Mouse (Mus musculus): Measurements from ENCODE around the gene Adamts3. TPM values are rescaled to one million over a fixed set of nuclear protein-coding genes. Genes with fewer than 3 reads are reported as not detected.
A peak's percentile ranks its signal among the peaks of the same experiment; 100 is the strongest.

Adamts3 gene
- total RNA-seq (2021) = 10 to 100 TPM; 28.9 to 40.2 TPM

- peak; percentile 39 to 55 for DNase-seq (ENCODE audit: extremely low spot score in 1 of 2, low spot score in 1 of 2)
Observed at GRCm38 (mm10) chr5:89883051-89883907, at the start of gene Adamts3. Gene Adamts3, minus strand, starts transcription at chr5:89883334.

GRCm38 (mm10) chr5:89931511-89931910 lies 48.4 kb upstream of the Adamts3 start:
- no peak for DNase-seq (ENCODE audit: extremely low spot score in 1 of 2, low spot score in 1 of 2)

DNA sequence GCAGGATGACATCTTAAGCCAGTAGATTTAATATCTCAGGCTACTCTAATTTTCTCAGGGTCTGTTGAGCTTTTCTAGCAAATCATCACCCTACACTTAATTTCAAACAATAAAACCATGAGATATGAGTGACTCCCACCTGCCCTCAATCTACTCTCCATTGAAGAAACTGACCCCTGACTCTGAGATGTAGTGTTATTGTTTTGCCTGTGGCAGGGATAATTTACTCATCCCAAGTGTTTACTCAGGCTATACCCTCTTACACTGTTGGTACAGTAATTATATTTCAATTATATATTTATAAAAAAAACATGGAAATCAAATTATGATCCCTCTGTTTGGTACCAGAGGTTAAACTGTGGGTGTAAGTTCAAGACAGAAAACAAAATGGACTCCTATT lies 29.2 kb upstream of the Adamts3 start:
- no peak for DNase-seq (ENCODE audit: extremely low spot score in 1 of 2, low spot score in 1 of 2)

DNA sequence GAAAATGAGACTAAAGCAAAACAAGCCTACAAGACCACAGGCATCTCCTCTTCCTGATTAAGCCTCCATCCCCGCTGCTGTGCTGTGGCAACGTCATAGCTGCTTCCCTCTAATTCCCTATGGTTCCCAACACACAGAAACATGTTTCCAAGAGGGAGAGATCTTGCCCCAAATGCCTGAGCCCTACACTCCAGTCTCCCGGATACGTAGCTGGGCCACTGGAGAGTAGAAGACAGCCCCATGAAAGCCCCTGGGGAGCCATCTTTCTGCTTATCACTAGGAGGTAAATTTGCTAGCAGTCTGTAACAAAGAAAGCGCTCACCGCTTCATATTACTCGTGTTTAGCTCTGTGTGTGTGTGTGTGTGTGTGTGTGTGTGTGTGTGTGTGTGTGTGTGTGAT lies 28.8 kb upstream of the Adamts3 start:
- no peak for DNase-seq (ENCODE audit: extremely low spot score in 1 of 2, low spot score in 1 of 2)

GRCm38 (mm10) chr5:89911508-89911907 lies 28.4 kb upstream of the Adamts3 start:
- no peak for DNase-seq (ENCODE audit: extremely low spot score in 1 of 2, low spot score in 1 of 2)

GRCm38 (mm10) chr5:89906884-89907431 lies 23.8 kb upstream of the Adamts3 start:
- DNase-seq (ENCODE audit: extremely low spot score in 1 of 2, low spot score in 1 of 2) = no peak

DNA sequence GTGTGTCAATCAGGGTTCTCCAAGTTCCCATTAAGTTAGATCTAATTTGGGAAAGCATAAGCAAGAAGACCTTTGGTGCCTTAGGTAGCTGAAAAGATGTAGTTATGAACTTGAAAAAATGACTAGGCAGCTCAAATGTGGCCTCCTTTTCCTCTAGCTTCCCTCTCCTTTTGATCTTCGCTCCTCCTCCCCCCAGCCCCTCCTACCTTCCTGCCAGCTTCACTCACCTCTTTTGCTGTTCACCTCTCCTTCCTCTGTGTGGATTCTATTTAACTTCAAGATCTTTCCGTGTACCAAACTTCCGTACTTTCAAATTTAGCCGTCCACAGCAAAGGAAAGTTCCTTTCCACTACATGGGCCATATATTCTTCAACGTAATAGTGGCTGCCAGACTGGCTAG lies 17.9 kb upstream of the Adamts3 start:
- no peak for DNase-seq (ENCODE audit: extremely low spot score in 1 of 2, low spot score in 1 of 2)

DNA sequence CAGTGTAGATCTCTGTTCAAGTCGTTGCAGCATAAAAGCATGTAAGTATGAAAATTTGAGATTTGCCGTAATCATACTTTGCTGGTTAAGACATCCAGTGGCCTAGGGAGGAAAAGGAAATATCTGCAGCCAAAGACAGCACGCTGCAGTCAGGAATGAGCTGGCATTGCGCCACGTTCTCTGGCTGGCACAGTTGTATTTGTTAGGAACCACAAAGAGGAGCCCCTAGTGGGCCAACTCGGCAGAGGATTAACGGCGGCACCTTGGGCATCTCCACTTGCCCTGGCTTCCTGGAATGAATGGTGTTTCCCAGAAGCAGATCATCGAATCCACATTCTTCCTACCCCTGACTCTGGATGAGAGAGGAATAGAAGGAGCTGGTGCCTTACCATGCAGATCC lies 14.4 kb upstream of the Adamts3 start:
- DNase-seq (ENCODE audit: extremely low spot score in 1 of 2, low spot score in 1 of 2) = peak; percentile 17 to 57

DNA sequence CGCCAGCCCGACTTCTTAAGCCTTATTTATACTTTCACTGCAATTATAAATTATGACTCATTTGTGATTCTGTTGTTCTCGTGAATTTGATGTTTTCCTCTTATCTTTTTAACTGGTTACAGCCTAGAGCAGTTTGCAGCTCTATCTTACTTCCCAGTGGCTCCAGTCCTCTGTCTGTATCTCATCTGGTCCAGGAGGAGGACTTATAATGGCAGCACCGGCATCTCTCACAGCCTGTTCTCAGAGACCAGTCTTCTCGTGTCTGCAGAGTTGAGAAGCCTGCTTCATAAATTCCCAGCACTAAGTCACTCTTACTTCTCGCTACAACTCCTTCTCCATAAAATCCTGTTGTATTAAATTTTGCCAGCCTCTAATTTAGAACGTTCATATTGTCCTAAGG lies 12.4 kb upstream of the Adamts3 start:
- no peak for DNase-seq (ENCODE audit: extremely low spot score in 1 of 2, low spot score in 1 of 2)

DNA sequence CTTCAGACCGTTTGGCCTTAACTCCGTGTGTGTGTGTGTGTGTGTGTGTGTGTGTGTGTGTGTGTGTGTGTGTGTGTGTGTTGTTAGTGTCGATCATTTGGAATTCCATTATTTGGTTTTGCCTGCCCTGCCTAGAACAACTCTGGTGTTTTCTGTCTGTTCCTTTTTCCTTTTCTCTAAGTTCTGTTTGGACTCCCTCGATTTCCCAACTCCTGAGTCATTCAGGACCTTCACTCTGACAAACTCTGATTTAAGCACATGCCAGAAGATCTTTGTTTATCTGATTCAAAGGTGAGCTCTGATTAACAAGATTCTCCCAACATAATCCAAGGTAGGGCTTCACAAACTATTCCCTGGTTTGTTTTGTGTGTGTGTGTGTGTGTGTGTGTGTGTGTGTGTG lies 1.9 kb upstream of the Adamts3 start:
- no peak for DNase-seq (ENCODE audit: extremely low spot score in 1 of 2, low spot score in 1 of 2)

GRCm38 (mm10) chr5:89883908-89884204 lies 722 bp upstream of the Adamts3 start:
- no peak for DNase-seq (ENCODE audit: extremely low spot score in 1 of 2, low spot score in 1 of 2)

DNA sequence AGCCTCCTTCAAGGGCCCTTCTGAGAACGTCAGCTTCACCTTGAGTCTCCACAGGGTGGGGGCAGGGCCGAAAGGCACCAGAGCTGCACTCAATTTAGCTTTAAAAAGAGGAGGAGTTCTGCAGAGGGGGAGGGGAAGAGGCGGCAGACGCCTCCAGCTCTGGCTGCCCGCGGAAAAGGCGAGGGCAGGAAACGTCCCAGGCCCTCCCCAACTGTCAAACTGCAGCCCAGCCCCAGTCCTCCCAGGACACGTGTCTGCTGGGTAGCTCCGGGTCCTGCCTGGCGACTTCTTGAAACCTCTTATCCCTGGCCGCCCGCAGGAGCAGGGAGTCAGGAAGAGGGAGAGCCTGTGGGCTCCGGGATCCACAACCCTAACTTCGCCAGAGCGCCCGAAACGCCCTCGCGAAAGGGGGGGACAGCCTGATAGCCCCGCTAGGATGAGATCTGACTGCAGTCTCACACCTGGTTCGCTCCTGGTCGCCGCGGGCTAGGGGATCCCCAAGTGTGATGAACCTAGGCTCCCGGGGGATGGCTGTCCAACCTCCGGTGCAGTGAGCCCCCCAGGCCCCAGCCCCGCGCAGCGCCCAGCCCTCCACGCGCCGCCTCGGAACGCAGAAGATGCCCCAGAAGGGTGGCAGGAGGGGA lies 921 bp downstream of the Adamts3 start:
- peak; percentile 35 to 36 for DNase-seq (ENCODE audit: extremely low spot score in 1 of 2, low spot score in 1 of 2)

DNA sequence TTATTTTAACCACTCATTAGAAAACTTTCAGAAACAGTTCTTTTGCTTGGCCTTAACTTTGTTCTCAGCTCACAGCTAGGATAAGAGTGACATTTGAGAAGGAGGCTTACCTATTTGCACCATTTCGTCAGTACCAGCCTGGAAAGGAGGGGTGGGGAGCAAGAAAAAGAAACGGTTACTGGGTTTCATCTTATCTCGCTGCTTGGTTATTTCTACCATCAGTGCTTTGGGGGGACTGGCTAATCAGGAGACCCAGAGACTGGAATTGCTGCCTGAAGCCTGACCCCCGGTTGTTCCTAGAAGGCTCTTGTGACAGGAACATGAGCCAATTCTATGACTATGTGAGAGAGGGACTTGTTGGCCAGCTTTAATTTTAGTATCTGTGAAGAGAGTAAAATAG lies 1.7 kb downstream of the Adamts3 start:
- DNase-seq (ENCODE audit: extremely low spot score in 1 of 2, low spot score in 1 of 2) = no peak

GRCm38 (mm10) chr5:89878866-89879392 lies 4.2 kb downstream of the Adamts3 start:
- DNase-seq (ENCODE audit: extremely low spot score in 1 of 2, low spot score in 1 of 2) = no peak

DNA sequence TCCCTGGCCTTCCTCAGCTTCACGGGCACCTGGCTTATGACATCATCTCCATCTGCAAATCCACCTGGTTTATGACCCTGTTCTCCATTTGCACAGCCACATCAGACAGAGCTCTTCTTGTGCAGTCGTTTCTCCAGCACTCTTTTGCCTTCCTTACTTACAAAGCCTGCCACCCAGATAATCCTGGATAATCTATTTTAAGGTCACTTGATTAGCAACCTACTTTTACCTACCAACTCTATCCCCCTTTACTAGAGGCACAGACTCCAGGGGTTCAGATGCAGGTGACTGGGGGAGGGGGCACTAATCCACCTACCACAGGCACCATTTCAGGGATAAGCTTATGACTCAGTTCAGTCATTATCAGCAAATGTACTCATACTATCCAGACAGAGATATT lies 10.5 kb downstream of the Adamts3 start:
- DNase-seq (ENCODE audit: extremely low spot score in 1 of 2, low spot score in 1 of 2) = no peak

- no peak for DNase-seq (ENCODE audit: extremely low spot score in 1 of 2, low spot score in 1 of 2)
Observed at GRCm38 (mm10) chr5:89859603-89860002, 23.5 kb downstream of the Adamts3 start.

DNA sequence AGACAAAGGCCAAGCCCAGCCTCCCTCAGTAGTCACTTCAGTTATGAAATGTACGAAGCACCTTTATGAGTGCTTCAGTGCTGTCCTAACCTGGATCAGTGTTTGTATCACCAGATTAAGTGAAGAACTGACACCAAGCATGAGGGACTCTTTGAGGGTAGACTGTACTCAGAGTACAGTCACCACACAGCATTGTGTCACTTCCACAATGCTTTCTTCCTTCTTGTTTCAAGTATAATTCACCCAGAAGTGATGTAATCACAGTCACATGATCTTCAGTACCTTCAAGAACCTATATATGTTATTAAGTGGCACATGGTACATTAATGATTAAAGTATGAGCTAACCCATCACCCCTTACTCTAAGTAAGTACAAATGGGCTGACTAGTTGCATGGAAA lies 24.3 kb downstream of the Adamts3 start:
- DNase-seq (ENCODE audit: extremely low spot score in 1 of 2, low spot score in 1 of 2) = no peak

- DNase-seq (ENCODE audit: extremely low spot score in 1 of 2, low spot score in 1 of 2) = no peak
Observed at GRCm38 (mm10) chr5:89846551-89846950, 36.6 kb downstream of the Adamts3 start.

GRCm38 (mm10) chr5:89844354-89844753 lies 38.8 kb downstream of the Adamts3 start:
- peak in 1 of 2 experiments; percentile 29 for DNase-seq (ENCODE audit: extremely low spot score in 1 of 2, low spot score in 1 of 2)

- no peak for DNase-seq (ENCODE audit: extremely low spot score in 1 of 2, low spot score in 1 of 2)
Observed at GRCm38 (mm10) chr5:89843478-89843877, 39.7 kb downstream of the Adamts3 start.

- DNase-seq (ENCODE audit: extremely low spot score in 1 of 2, low spot score in 1 of 2) = peak in 1 of 2 experiments; percentile 26
Observed at GRCm38 (mm10) chr5:89839627-89840026, 43.5 kb downstream of the Adamts3 start.

DNA sequence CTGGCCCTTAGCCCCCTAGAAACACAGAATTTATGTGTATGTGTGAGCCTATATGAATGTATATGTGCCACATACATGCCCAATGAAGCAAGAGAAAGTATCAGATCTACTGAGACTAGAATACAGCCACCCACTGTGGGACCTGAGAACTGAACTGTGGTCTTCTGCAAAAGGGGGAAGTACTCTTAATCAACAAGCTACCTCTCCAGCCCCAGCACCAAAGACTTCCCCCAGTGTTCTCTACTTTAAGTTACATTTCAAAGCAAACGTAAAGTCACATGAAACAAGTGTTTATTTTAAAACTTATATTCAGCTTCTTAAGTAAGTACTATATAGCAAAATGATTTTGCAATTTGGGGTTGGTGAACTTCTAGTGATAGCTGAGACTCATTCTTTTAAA lies 62.0 kb downstream of the Adamts3 start:
- no peak for DNase-seq (ENCODE audit: extremely low spot score in 1 of 2, low spot score in 1 of 2)
